Mouse (Mus musculus) lung, adult 2 months (tissue): ENCODE data around the gene Slc39a7.

ENCODE experiments used
- CTCF ChIP-seq: fragments of 200-500 bp; IDR thresholded peaks from 2 replicates; pipeline ENCODE4 v1.5.1; 2011; ENCODE audit warnings: mild to moderate bottlenecking, low read length, control low read depth; ENCODE audit not compliant: insufficient read depth
- POLR2A ChIP-seq: fragments of 200-500 bp; IDR thresholded peaks from 2 replicates; pipeline ENCODE4 v1.6.1; 2011; ENCODE audit warnings: low read depth, mild to moderate bottlenecking, control low read depth, low read length, borderline replicate concordance; ENCODE audit errors: extremely low read depth

DNA sequence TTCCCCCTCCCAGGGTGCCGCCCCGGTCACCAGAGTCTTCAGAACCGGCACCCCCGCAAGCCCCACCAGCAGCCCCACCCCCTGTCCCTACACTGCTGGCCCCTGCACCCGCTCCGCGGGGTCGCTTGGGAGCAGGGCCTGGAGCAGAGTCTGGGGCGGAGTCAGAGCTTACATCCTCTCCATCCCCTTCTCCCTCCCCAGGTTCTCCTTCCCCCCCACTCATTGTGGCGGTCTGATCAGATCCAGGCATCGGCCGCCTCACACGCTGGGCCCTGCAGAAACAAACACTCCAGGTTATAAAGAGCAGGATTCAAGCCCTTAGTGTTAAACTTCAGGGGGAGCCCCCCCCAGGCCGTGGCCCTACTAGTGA lies 9.1 kb downstream of the Slc39a7 start:
- TF ChIP-seq POLR2A: no peak
- TF ChIP-seq CTCF: no peak
